Mouse (Mus musculus): Measurements from ENCODE around the gene 1700019N19Rik.

DNA sequence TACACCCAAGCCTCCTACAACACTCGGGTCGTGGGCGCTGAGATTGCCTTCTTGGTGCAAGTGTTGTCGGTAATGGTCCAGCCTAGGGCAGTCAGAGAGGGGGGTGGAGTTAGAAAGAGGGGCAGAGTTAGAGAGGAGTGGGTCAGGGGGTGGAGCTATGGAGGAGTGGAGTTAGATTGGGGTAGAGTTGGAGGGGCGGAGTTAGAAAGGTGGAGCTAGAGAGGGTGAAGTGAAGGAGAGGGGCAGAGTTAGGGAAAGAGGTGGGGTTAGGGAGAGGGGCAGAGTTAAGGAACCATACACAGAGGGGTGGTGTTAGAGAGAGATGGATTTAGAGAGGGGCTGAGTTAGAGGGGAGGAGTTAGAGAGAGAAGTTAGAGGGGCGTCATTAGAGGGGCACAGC lies 31.9 kb downstream of the 1700019N19Rik start:
- TF ChIP-seq FOSL1 (IDR thresholded peaks at IDR 0.05; ENCODE audit: insufficient read depth, low read length, poor library complexity, severe bottlenecking) (no peak), MYOD1 (IDR thresholded peaks at IDR 0.05; ENCODE audit: control insufficient read depth, insufficient read length, low read depth) (no peak), CTCF (IDR thresholded peaks at IDR 0.05; ENCODE audit: control insufficient read depth, insufficient read depth, insufficient read length) (no peak)
